Mouse (Mus musculus): ENCODE data around the gene Pnck. TPM values are rescaled to one million over a fixed set of nuclear protein-coding genes. Genes with fewer than 3 reads are reported as not detected.

The Pnck gene
- 156 and 187 TPM in 2 replicates for polyA plus RNA-seq (2015; fragmentation: Nextera tagmentation; extraction: Ambion mirVana)

DNA sequence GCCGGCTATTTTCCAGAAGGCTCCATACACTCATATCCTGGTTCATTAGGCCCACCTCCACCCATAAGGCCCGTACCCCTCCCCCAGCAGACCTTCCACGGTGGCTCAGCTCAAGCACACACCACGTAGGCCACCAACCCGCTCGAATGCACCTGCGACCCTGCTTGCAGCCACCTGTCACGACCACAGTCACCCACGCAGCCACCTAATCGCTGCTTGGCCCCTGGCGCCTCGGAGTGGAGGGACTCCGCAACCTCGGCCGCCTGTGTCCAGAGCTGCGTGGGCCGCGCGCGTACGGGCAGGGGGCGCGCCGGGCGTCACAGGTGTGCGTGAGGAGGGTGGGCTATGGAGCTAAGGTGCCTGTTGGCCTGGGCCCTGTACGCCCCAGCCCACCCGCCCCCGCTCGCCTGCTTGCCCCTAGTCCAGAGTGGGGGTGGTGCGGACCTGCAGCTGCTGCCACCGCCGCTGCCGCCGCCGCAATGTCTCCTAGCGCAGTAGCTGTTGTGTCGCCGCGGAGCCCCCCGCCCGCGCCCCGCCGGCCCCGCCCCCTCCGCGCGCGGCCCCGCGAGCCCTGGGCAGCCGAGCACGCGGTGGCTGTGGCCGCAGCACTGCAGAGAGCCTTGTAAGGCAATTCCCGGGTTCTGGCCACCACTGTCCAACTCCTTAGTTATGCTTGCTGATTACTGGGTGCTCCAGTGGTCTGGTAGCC lies at the start of gene Pnck:
TSS of gene Pnck (minus strand) at position 543 of the 709 bp plus-strand sequence.
- 22% methylated on average over 37 of the region's 57 CpGs for WGBS
- peak within 1 kb of the TSS; percentile 49 for H3K9ac ChIP-seq (replicated peaks)
- peak; percentile 84 for ATAC-seq (ENCODE audit: low FRiP score)

DNA sequence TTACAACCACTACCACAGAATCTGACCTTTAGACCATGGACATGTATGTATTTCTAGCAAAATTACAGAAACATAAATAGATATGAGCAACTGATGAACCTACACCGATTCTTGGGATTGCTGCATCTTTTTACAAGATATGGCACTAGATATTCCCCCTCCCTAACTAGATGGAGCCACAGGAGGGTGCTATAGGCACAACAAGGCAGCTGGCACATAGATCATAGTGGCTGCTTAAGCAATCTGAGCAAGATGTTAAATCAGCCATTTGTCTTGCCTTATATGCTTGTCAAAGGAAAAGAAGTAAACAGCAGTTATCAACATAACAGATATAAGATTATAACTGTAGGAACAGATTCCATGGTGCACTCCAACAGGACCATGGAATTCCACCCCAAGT lies 40.6 kb upstream of the Pnck start:
- H3K9ac ChIP-seq (replicated peaks) = no peak overlapping the region
- 85% methylated on average over 1 of the region's 1 CpGs for WGBS

More for the DNA sequence above, at the start of gene Pnck:
- H3K27ac ChIP-seq (replicated peaks) = peak within 1 kb of the TSS; percentile 71
- peak within 1 kb of the TSS; percentile 49 for H3K4me3 ChIP-seq (replicated peaks)
- H3K4me2 ChIP-seq = peak within 1 kb of the TSS; percentile 58
- H3K36me3 ChIP-seq = no peaks in the 10 kb centered on the region
- H3K9me3 ChIP-seq (replicated peaks) = no peaks in the 10 kb centered on the region
- H3K4me1 ChIP-seq = peaks cover 19% of the 10 kb centered on the region
- H3K27me3 ChIP-seq (replicated peaks) = no peaks in the 10 kb centered on the region

GRCm38 (mm10) chrX:73690917-73691629 lies 31.2 kb upstream of the Pnck start:
- Histone ChIP-seq H3K4me3 (replicated peaks) (no peak overlapping the region), H3K9me3 (replicated peaks) (no peaks in the 10 kb centered on the region), H3K4me1 (no peaks in the 10 kb centered on the region), H3K27ac (replicated peaks) (no peak overlapping the region), H3K4me2 (no peak overlapping the region), H3K36me3 (peaks cover 9% of the 10 kb centered on the region; the same call in 1 of the 2 replicates), H3K9ac (replicated peaks) (no peak overlapping the region), H3K27me3 (replicated peaks) (no peaks in the 10 kb centered on the region)
- ATAC-seq (ENCODE audit: low FRiP score) = no peak
- WGBS = 77% methylated on average over 5 of the region's 5 CpGs

More for the DNA sequence above, 40.6 kb upstream of the Pnck start:
- Histone ChIP-seq H3K4me3 (replicated peaks) (no peak overlapping the region), H3K4me2 (no peak overlapping the region), H3K27me3 (replicated peaks) (no peaks in the 10 kb centered on the region), H3K36me3 (no peaks in the 10 kb centered on the region), H3K4me1 (no peaks in the 10 kb centered on the region), H3K27ac (replicated peaks) (no peak overlapping the region), H3K9me3 (replicated peaks) (no peaks in the 10 kb centered on the region)
- no peak for ATAC-seq (ENCODE audit: low FRiP score)

DNA sequence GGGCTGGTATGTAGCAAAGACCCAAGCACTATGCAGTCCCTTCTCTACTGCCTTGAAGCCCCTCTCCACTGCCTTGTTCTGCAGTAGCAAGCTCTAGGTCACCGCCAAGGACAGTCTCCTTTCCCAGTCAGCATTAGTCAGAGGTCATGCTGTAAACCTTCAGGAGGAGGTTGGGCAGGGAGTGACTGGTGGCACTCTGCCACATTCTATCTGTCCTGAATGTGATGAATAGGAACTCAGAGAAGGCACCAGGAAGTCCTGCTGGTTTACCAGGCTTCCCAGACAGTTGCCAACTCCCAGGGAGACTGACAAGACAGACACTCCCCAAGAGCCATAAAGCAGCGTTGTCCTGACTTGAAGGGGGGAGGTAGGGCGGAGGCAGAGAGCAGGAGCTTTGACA lies 25.7 kb upstream of the Pnck start:
- Histone ChIP-seq H3K36me3 (peaks cover 18% of the 10 kb centered on the region), H3K4me3 (replicated peaks) (no peak overlapping the region), H3K9me3 (replicated peaks) (no peaks in the 10 kb centered on the region), H3K27me3 (replicated peaks) (no peaks in the 10 kb centered on the region), H3K4me2 (no peak overlapping the region), H3K4me1 (no peaks in the 10 kb centered on the region), H3K9ac (replicated peaks) (no peak overlapping the region), H3K27ac (replicated peaks) (no peak overlapping the region)
- whole genome bisulfite sequencing = 52% methylated on average over 3 of the region's 3 CpGs
- no peak for ATAC-seq (ENCODE audit: low FRiP score)

- H3K27me3 ChIP-seq (replicated peaks) = no peaks in the 10 kb centered on the region
- H3K4me1 ChIP-seq = no peaks in the 10 kb centered on the region
- peaks cover 18% of the 10 kb centered on the region for H3K36me3 ChIP-seq
- H3K9ac ChIP-seq (replicated peaks) = no peak overlapping the region
- no peak for ATAC-seq (ENCODE audit: low FRiP score)
- H3K4me3 ChIP-seq (replicated peaks) = no peak overlapping the region
- no peak overlapping the region for H3K4me2 ChIP-seq
- no peak overlapping the region for H3K27ac ChIP-seq (replicated peaks)
- no peaks in the 10 kb centered on the region for H3K9me3 ChIP-seq (replicated peaks)
Observed at GRCm38 (mm10) chrX:73684978-73685377, 25.1 kb upstream of the Pnck start.

DNA sequence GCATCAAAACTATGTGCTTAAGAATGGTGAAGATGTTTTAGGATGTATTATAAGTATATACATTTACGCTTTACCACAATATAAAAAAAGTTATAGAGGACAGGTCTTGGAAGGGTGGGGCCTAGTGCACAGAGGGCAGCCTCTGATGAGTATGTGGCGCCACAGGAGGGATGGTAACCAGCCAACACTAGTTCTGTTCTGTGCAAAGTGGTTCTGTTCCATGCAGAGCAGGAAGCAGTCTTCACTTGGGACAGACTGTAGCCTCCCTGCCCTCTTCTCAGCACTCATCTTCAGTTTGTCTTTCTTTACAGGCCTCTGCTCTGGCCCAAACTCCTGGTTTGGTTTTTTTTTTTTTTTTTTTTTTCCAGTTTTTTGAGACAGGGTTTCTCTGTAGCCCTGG lies 24.2 kb upstream of the Pnck start:
- Histone ChIP-seq H3K4me3 (replicated peaks) (no peak overlapping the region), H3K9ac (replicated peaks) (no peak overlapping the region), H3K9me3 (replicated peaks) (no peaks in the 10 kb centered on the region), H3K36me3 (peaks cover 18% of the 10 kb centered on the region), H3K4me2 (no peak overlapping the region), H3K27me3 (replicated peaks) (no peaks in the 10 kb centered on the region), H3K4me1 (no peaks in the 10 kb centered on the region), H3K27ac (replicated peaks) (no peak overlapping the region)
- WGBS = 83% methylated on average over 2 of the region's 2 CpGs
- no peak for ATAC-seq (ENCODE audit: low FRiP score)

- H3K36me3 ChIP-seq = 0 out of 2 replicates have a peak, but pooled peaks cover 5% of the 10 kb centered on the region
- H3K4me1 ChIP-seq = peaks cover 16% of the 10 kb centered on the region
- no peak for ATAC-seq (ENCODE audit: low FRiP score)
- no peaks in the 10 kb centered on the region for H3K27me3 ChIP-seq (replicated peaks)
- WGBS = 97% methylated on average over 4 of the region's 4 CpGs
- no peak overlapping the region for H3K4me3 ChIP-seq (replicated peaks)
- no peaks in the 10 kb centered on the region for H3K9me3 ChIP-seq (replicated peaks)
- no peak overlapping the region for H3K4me2 ChIP-seq
- H3K9ac ChIP-seq (replicated peaks) = no peak overlapping the region
- H3K27ac ChIP-seq (replicated peaks) = no peak overlapping the region
Observed at GRCm38 (mm10) chrX:73676668-73677067, 16.8 kb upstream of the Pnck start.

GRCm38 (mm10) chrX:73675231-73675630 lies 15.3 kb upstream of the Pnck start:
- H3K4me1 ChIP-seq = peaks cover 16% of the 10 kb centered on the region
- H3K9ac ChIP-seq (replicated peaks) = peak overlapping the region; percentile 70; the same call in 1 of the 2 replicates
- 0 out of 2 replicates have a peak, but pooled peaks cover 5% of the 10 kb centered on the region for H3K36me3 ChIP-seq
- peak overlapping the region; percentile 57; the same call in 1 of the 2 replicates for H3K4me3 ChIP-seq (replicated peaks)
- no peak overlapping the region for H3K27ac ChIP-seq (replicated peaks)
- 55% methylated on average over 2 of the region's 2 CpGs for WGBS
- no peak for ATAC-seq (ENCODE audit: low FRiP score)
- no peaks in the 10 kb centered on the region for H3K27me3 ChIP-seq (replicated peaks)
- peak overlapping the region; percentile 66 for H3K4me2 ChIP-seq
- H3K9me3 ChIP-seq (replicated peaks) = no peaks in the 10 kb centered on the region

GRCm38 (mm10) chrX:73673968-73674661 lies 14.2 kb upstream of the Pnck start:
- Histone ChIP-seq H3K36me3 (0 out of 2 replicates have a peak, but pooled peaks cover 5% of the 10 kb centered on the region), H3K27ac (replicated peaks) (peak overlapping the region; percentile 74), H3K9ac (replicated peaks) (peak overlapping the region; percentile 70), H3K4me1 (peaks cover 16% of the 10 kb centered on the region), H3K4me3 (replicated peaks) (peak overlapping the region; percentile 57), H3K9me3 (replicated peaks) (no peaks in the 10 kb centered on the region), H3K27me3 (replicated peaks) (no peaks in the 10 kb centered on the region), H3K4me2 (peak overlapping the region; percentile 66)
- 27% methylated on average over 20 of the region's 20 CpGs for WGBS
- ATAC-seq (ENCODE audit: low FRiP score) = peak; percentile 33; the same call in 1 of the 2 replicates

DNA sequence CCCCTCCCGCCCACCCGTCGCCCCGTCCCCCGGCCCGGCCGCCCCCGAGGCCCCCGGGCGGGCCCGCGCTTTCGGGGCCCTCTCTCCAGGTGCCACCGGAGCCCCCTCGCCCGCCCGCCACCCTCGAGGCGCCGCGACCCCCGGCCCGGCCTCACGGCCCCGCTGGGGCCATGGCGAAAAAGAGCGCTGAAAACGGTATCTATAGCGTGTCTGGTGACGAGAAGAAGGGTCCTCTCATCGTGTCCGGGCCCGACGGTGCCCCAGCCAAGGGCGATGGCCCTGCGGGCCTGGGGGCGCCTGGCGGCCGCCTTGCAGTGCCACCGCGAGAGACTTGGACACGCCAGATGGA lies 13.7 kb upstream of the Pnck start:
- WGBS = 21% methylated on average over 27 of the region's 42 CpGs
- Histone ChIP-seq H3K4me3 (replicated peaks) (peak overlapping the region; percentile 57), H3K27ac (replicated peaks) (peak overlapping the region; percentile 74), H3K4me1 (peaks cover 16% of the 10 kb centered on the region), H3K9me3 (replicated peaks) (no peaks in the 10 kb centered on the region), H3K27me3 (replicated peaks) (no peaks in the 10 kb centered on the region), H3K36me3 (no peaks in the 10 kb centered on the region), H3K4me2 (peak overlapping the region; percentile 66), H3K9ac (replicated peaks) (peak overlapping the region; percentile 70)
- ATAC-seq (ENCODE audit: low FRiP score) = peak; percentile 33; the same call in 1 of the 2 replicates

GRCm38 (mm10) chrX:73672879-73673618 lies 13.1 kb upstream of the Pnck start, which contains the start of gene Slc6a8:
Gene Slc6a8, plus strand, starts transcription at chrX:73673150.
- Histone ChIP-seq H3K27ac (replicated peaks) (peak within 1 kb of the TSS; percentile 74), H3K4me1 (peaks cover 16% of the 10 kb centered on the region), H3K4me2 (peak within 1 kb of the TSS; percentile 66), H3K4me3 (replicated peaks) (peak within 1 kb of the TSS; percentile 57), H3K9ac (replicated peaks) (peak within 1 kb of the TSS; percentile 70), H3K27me3 (replicated peaks) (no peaks in the 10 kb centered on the region), H3K36me3 (no peaks in the 10 kb centered on the region), H3K9me3 (replicated peaks) (no peaks in the 10 kb centered on the region)
- 19% methylated on average over 47 of the region's 72 CpGs for WGBS
- peak; percentile 83 for ATAC-seq (ENCODE audit: low FRiP score)

Data from neural tube, embryonic 15.5 days (tissue).